Mouse (Mus musculus) c-Kit-positive CD71-positive TER-119-positive erythroid progenitor cells, embryonic 14.5 days (primary cell): ENCODE data around the gene Ypel2.

Source experiments
- DNase-seq: peaks from one replicate; pipeline ENCODE4 v3.0.0-alpha.2; 2013; ENCODE audit warnings: low spot score

Gene Ypel2

GRCm38 (mm10) chr11:86895567-86895966 lies 97.9 kb downstream of the Ypel2 start:
- DNase-seq, result no peak

GRCm38 (mm10) chr11:86895156-86895555 lies 98.4 kb downstream of the Ypel2 start:
- no peak for DNase-seq

- DNase-seq, result peak; percentile 36
These were observed 99.3 kb downstream of the Ypel2 start for GRCm38 (mm10) chr11:86894171-86894577.

- no peak for DNase-seq
These were observed 100.4 kb downstream of the Ypel2 start for GRCm38 (mm10) chr11:86892996-86893670.
